9 mouse cellular contexts compared by ENCODE assay signal in genomic region chr17:30024651-30025050, GRCm38 (mm10). TPM values are rescaled to one million over a fixed set of nuclear protein-coding genes. Genes with fewer than 3 reads are reported as not detected.
DNase-seq lines count a peak whose midpoint lies in the region; ATAC-seq lines count a peak whose summit lies in the region.
"Had no signal": no experiment of that assay in that cellular context is flagged by ENCODE, and none has a peak within 500 bp of the region (broad histone marks: within the 10 kb centered on the region; RNA-seq: fewer than 3 reads in every experiment).

No protein-coding gene starts in this region.

- H3K36me3 ChIP-seq in heart, embryonic 11.5 days (ENCODE audit: control insufficient read depth, insufficient read depth, low read length) = no peaks in the 10 kb centered on the region
- H3K36me3 ChIP-seq: midbrain, embryonic 12.5 days had no signal

- peak; percentile 70 to 90 for DNase-seq in heart, adult 18-20 months
- DNase-seq in MN1 (ENCODE audit: low spot score) = peak; percentile 74
- peak; percentile 87 to 88 for DNase-seq in cerebellum, postnatal 14 days
- peak; percentile 72 for DNase-seq in heart, adult 8-10 months (ENCODE audit: low spot score)
- DNase-seq in left cerebral cortex, postnatal 14 days (ENCODE audit: low spot score in 2 of 2) = peak; percentile 54 to 78
- peak; percentile 31 for DNase-seq in ovary, adult 18-20 months (ENCODE audit: low spot score)
- DNase-seq in thymus, postnatal 0 days (ENCODE audit: low spot score) = peak; percentile 62

- no peak overlapping the region for H3K27ac ChIP-seq in heart, embryonic 11.5 days (ENCODE audit: low read depth, low read length)

- intact Hi-C loops in left cerebral cortex, postnatal 14 days (cut with DNase I) = no loop called here

- 60% methylated on average over 5 of the region's 5 CpGs for WGBS in heart, embryonic 11.5 days (ENCODE audit: insufficient replicate concordance)

- H3K27me3 ChIP-seq in heart, embryonic 11.5 days (ENCODE audit: control insufficient read depth, insufficient read depth, low read length) = no peaks in the 10 kb centered on the region
- H3K27me3 ChIP-seq: midbrain, embryonic 12.5 days had no signal

- H3K9me3 ChIP-seq in heart, embryonic 11.5 days (replicated peaks; ENCODE audit: control insufficient read depth, low read length) = no peaks in the 10 kb centered on the region
- H3K9me3 ChIP-seq: midbrain, embryonic 12.5 days had no signal

- peaks cover 71% of the 10 kb centered on the region for H3K4me1 ChIP-seq in heart, embryonic 11.5 days (ENCODE audit: control insufficient read depth, insufficient read depth, low read length)

- no peak overlapping the region for H3K9ac ChIP-seq in heart, embryonic 11.5 days (ENCODE audit: low read depth, low read length)
- H3K9ac ChIP-seq: midbrain, embryonic 12.5 days had no signal

- no peak overlapping the region for H3K4me2 ChIP-seq in heart, embryonic 11.5 days
- H3K4me2 ChIP-seq: midbrain, embryonic 12.5 days had no signal

- H3K4me3 ChIP-seq in heart, embryonic 11.5 days (ENCODE audit: low read depth, low read length) = no peak overlapping the region
- H3K4me3 ChIP-seq: midbrain, embryonic 12.5 days had no signal

- no peak for ATAC-seq in heart, embryonic 11.5 days (replicated peaks; ENCODE audit: insufficient number of reproducible peaks, low FRiP score, low TSS enrichment)

RNA-seq across cellular contexts. Expression of gene Zfand3, which starts 20.1 kb away (rescaled TPM):
- 100 to 1,000 TPM; 120 to 131 TPM for total RNA-seq in heart, adult 18-20 months (2021)
- 49.5 and 51.4 TPM in 2 replicates for polyA plus RNA-seq in heart, embryonic 11.5 days (2014; fragmentation: Nextera tagmentation; extraction: Ambion mirVana)
- 100 to 1,000 TPM; 132 to 150 (median 148) TPM for total RNA-seq in heart, adult 8-10 months (2022)
- 100 to 1,000 TPM; 106 to 114 TPM for total RNA-seq in left cerebral cortex, postnatal 14 days (2021)
- 35.0 and 40.1 TPM in 2 replicates for polyA plus RNA-seq in thymus, postnatal 0 days (2015; fragmentation: Nextera tagmentation; extraction: Ambion mirVana)

RNA-seq across cellular contexts. Expression of gene Mdga1, which starts 54.8 kb away (rescaled TPM):
- total RNA-seq in heart, adult 18-20 months (2021) = 10 to 100 TPM; 16.0 to 16.8 TPM
- 1.7 and 1.8 TPM in 2 replicates for polyA plus RNA-seq in heart, embryonic 11.5 days (2014; fragmentation: Nextera tagmentation; extraction: Ambion mirVana)
- total RNA-seq in heart, adult 8-10 months (2022) = 10 to 100 TPM; 15.6 to 17.3 (median 16.4) TPM
- 10 to 100 TPM; 39.4 to 42.1 TPM for total RNA-seq in left cerebral cortex, postnatal 14 days (2021)
- polyA plus RNA-seq in thymus, postnatal 0 days (2015; fragmentation: Nextera tagmentation; extraction: Ambion mirVana) = 1.3 and 2.6 TPM in 2 replicates

Comparison
In these comparisons a context has a peak if more than half of its experiments do, and no peak if none do; other contexts are left out.
1. DNase-seq: peak in every context shown above with its lines; median percentile 88 in cerebellum, postnatal 14 days; 80 in heart, adult 18-20 months; 74 in MN1; 72 in heart, adult 8-10 months; 66 in left cerebral cortex, postnatal 14 days; 62 in thymus, postnatal 0 days; 31 in ovary, adult 18-20 months.